Mouse (Mus musculus): ENCODE results near the gene Hpf1. TPM values are rescaled to one million over a fixed set of nuclear protein-coding genes. Genes with fewer than 3 reads are reported as not detected.

The Hpf1 gene
- polyA plus RNA-seq, 1 experiment: 214 TPM

DNA sequence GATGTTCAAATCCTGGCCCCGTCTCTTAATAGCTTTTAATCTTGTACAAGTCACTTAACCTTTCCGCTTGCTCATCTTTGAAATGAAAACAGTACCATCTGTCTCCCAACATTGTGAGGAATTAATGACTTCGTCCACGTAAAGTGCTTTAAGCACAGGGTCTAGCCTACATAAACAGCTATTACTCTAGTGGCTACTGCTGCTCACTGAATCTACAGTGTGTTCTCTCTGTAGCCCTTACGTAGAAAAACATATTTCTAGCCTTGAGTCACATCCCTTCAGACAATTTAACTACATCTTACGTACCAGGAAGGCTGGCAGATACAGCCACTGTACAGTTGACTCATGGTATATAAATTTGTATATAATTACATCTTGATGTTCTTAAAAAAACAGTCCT, 25.3 kb upstream of the Hpf1 start:
- Histone ChIP-seq H3K4me1 (ENCODE audit: control insufficient read depth, insufficient read depth, low read length) (no peaks in the 10 kb centered on the region; the same call in 1 of the 2 replicates), H3K27ac (ENCODE audit: control insufficient read depth, insufficient read depth, low read depth, low read length, poor library complexity) (no peak overlapping the region), H3K4me3 (replicated peaks; ENCODE audit: control insufficient read depth, low read depth, low read length) (no peak overlapping the region)
- TF ChIP-seq POLR2A (IDR thresholded peaks at IDR 0.05; ENCODE audit: borderline replicate concordance, control insufficient read depth, low read depth, low read length) (no peak), CTCF (IDR thresholded peaks at IDR 0.05; ENCODE audit: control insufficient read depth, insufficient read depth, low read length) (no peak)
- WGBS: 84% methylated on average over 6 of the region's 6 CpGs

DNA sequence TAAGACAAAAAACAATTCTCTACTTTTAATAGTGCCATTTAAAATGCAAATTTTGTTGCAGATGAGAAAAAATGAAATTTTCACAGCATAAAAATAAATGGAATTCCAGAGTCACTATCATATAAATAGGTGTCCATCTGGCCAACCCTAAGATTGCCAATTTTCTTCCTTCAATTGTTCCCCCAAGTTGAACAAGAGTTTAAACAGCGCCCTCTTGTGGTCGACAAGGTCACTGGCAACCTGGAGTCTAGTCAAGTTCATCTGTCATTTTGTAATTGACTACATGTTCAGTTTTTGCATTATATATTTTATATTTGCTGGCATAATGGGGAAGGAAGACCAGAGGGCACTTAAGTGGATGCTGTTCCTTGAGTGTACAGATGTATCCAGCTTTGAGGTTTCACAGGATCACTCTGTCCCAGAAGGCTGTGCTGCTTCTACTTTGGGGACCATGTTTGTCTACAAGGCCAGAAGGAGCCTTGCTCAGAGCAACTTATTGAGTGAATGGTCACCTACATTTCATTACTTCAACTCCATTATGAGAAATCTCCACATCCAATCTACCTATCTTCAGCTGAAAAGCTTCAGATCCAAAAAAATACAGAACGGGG, 24.6 kb upstream of the Hpf1 start:
- H3K4me3 ChIP-seq (replicated peaks; ENCODE audit: control insufficient read depth, low read depth, low read length): no peak overlapping the region
- TF ChIP-seq CTCF (IDR thresholded peaks at IDR 0.05; ENCODE audit: control insufficient read depth, insufficient read depth, low read length) (0 out of 2 replicates have a peak, but pooled peaks have one; percentile 21), POLR2A (IDR thresholded peaks at IDR 0.05; ENCODE audit: borderline replicate concordance, control insufficient read depth, low read depth, low read length) (no peak)
- 31% methylated on average over 3 of the region's 3 CpGs for WGBS
- no peak overlapping the region for H3K27ac ChIP-seq (ENCODE audit: control insufficient read depth, insufficient read depth, low read depth, low read length, poor library complexity)
- no peaks in the 10 kb centered on the region; the same call in 1 of the 2 replicates for H3K4me1 ChIP-seq (ENCODE audit: control insufficient read depth, insufficient read depth, low read length)

DNA sequence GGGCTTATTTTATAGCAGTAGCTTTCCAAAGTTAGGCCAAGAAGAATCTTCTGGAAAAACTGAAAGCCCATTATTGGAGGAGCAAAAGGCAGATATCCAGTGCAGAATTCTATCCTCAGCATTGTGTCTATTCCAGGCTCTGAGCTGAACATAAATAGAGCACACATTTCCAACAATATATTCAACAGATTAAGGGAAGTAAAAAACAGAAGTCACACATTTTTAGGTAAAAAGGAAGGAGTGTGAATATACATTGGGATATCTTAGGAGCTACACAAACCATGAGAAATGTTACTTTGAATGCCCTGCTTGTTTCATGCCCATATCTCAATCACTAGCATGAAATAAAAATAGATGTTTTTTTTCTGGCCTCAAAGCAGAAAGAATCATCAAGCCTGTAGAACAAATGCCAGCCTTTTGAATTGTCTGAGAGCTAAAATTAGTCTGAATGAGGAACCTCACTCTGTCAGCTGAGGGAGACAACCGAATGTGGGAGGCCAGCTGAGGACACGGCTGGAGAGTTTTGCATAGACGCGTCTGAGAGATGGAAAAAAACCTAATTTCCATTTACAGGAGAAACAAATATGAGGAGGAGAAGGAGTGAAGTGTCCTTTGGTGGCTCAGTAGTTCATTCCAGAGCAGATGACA, 22.6 kb upstream of the Hpf1 start:
- Histone ChIP-seq H3K27ac (ENCODE audit: control insufficient read depth, insufficient read depth, low read depth, low read length, poor library complexity) (no peak overlapping the region), H3K4me3 (replicated peaks; ENCODE audit: control insufficient read depth, low read depth, low read length) (no peak overlapping the region), H3K4me1 (ENCODE audit: control insufficient read depth, insufficient read depth, low read length) (peaks cover 2% of the 10 kb centered on the region; the same call in 1 of the 2 replicates)
- TF ChIP-seq CTCF (IDR thresholded peaks at IDR 0.05; ENCODE audit: control insufficient read depth, insufficient read depth, low read length): no peak
- TF ChIP-seq POLR2A (IDR thresholded peaks at IDR 0.05; ENCODE audit: borderline replicate concordance, control insufficient read depth, low read depth, low read length): no peak
- WGBS: 1% methylated on average over 4 of the region's 4 CpGs

DNA sequence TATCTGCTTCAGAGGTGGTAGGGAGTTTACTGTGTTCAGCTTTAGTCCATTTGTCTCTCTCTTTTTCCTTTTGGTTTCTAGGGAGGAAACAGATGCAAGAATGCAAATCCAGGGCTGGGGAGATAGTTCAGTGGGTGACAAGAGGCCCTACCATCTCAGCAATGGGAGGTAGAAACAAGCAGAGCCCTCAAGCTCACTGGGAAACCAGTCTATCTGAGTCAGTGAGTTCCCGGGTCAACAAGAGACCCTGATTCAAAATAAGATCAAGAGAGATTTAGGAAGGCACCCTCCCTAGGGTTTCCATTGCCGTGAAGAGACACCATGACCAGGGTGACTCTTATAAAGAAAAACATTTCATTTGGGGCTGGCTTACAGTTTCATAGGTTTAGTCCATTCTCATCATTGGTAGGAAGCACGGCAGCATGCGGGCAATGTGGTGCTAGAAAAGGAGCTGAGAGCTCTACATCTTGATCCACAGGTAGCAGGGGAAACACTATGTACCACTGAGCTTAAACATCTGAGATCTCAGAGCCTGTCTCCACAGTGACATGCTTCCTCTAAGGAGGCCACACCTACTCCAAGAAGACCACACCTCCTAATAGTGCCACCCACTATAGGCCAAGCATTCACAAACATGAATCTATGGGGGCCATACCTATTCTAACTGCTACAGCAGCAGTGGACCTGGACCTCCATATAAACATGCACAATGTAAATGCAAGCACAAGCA, 21.8 kb upstream of the Hpf1 start:
- Histone ChIP-seq H3K4me3 (replicated peaks; ENCODE audit: control insufficient read depth, low read depth, low read length) (no peak overlapping the region), H3K27ac (ENCODE audit: control insufficient read depth, insufficient read depth, low read depth, low read length, poor library complexity) (no peak overlapping the region), H3K4me1 (ENCODE audit: control insufficient read depth, insufficient read depth, low read length) (peaks cover 2% of the 10 kb centered on the region; the same call in 1 of the 2 replicates)
- 77% methylated on average over 4 of the region's 4 CpGs for WGBS
- TF ChIP-seq CTCF (IDR thresholded peaks at IDR 0.05; ENCODE audit: control insufficient read depth, insufficient read depth, low read length) (no peak), POLR2A (IDR thresholded peaks at IDR 0.05; ENCODE audit: borderline replicate concordance, control insufficient read depth, low read depth, low read length) (no peak)

DNA sequence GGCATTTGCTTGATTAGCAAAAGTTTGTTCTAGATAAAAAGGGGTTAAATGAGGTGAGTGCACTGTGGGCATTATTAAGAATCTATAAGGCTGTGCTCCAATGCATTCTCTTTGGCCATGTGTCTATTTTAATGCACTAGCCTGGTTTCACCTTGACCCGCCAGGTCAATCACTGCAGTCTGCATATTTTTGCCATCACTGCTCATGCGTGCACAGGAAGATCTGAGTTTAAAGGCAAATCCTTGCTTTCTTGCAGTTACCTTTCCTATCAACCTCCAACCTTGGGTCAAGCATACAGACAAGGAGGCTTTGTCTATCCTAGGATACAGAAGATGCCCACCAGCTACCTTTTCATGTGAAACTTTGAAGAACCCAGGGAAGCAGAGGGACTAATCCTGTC, 20.5 kb upstream of the Hpf1 start:
- Histone ChIP-seq H3K4me3 (replicated peaks; ENCODE audit: control insufficient read depth, low read depth, low read length) (no peak overlapping the region), H3K4me1 (ENCODE audit: control insufficient read depth, insufficient read depth, low read length) (peaks cover 2% of the 10 kb centered on the region; the same call in 1 of the 2 replicates), H3K27ac (ENCODE audit: control insufficient read depth, insufficient read depth, low read depth, low read length, poor library complexity) (no peak overlapping the region)
- WGBS: 79% methylated on average over 2 of the region's 2 CpGs
- TF ChIP-seq POLR2A (IDR thresholded peaks at IDR 0.05; ENCODE audit: borderline replicate concordance, control insufficient read depth, low read depth, low read length) (no peak), CTCF (IDR thresholded peaks at IDR 0.05; ENCODE audit: control insufficient read depth, insufficient read depth, low read length) (no peak)

DNA sequence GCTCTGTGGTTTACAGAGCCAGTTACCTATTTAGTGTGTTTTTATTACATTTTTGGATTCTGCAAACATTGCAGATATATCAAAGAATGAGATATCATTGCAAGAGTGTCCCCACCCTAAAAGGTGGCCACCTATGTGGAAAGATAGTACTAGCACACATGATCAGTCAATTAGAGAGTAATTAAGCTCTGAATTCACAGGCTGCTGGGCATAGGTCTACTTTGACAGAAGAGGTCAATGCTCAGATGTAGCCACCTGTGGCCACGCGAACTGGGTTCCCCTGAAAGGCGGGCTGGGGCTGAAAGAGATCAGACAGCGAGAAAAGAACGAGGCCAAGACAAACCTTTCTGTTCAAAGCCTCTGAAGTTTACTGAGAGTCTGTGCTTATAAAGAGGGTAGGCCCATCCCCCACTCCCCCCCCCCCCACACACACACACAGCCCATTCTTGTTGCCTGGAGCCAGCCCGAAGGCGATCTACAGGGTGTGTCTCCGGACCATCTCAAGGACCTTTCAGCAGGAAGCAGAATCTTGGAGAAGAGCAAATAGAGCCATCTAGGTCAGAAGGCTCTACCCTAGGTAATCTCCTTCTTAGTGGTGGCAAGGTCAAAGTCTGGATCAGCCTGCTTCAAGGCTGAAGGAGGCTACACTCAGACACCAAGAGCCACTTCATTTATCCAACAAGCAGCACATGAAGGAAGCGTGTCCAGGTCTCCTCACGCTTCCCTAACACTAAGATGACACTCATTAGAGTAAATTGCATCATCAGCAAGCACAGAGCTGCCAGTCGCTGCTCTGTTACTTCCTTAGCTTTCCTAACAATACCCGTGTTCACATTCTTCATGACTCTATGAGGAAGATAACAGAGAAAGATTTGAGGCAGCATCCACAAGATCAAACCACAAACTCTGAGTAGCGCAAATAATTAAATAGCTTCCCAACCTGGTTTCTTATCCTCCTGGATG, 19.7 kb upstream of the Hpf1 start:
- 69% methylated on average over 13 of the region's 13 CpGs for WGBS
- peaks cover 2% of the 10 kb centered on the region; the same call in 1 of the 2 replicates for H3K4me1 ChIP-seq (ENCODE audit: control insufficient read depth, insufficient read depth, low read length)
- H3K27ac ChIP-seq (ENCODE audit: control insufficient read depth, insufficient read depth, low read depth, low read length, poor library complexity): no peak overlapping the region
- no peak overlapping the region for H3K4me3 ChIP-seq (replicated peaks; ENCODE audit: control insufficient read depth, low read depth, low read length)
- TF ChIP-seq POLR2A (IDR thresholded peaks at IDR 0.05; ENCODE audit: borderline replicate concordance, control insufficient read depth, low read depth, low read length) (no peak), CTCF (IDR thresholded peaks at IDR 0.05; ENCODE audit: control insufficient read depth, insufficient read depth, low read length) (no peak)

DNA sequence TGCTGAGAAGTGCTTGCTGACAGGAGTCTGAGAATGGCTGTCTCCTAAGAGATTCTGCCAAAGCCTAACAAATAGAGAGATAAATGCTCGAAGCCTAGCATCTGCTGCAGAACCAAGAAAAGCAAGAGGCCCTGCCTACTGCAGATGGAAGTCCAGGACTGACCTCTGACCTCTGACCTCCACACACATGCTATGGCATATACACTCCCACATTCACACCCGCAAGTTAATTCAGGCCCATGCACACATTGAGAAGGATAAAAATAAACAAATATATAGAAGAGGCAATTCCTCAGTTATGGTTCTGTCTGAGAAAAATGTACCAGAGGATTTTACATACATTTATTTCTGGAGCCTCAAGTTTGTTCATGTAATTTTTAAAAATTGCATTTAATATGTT, 11.6 kb upstream of the Hpf1 start:
- WGBS: 87% methylated on average over 2 of the region's 2 CpGs
- no peak overlapping the region for H3K27ac ChIP-seq (ENCODE audit: control insufficient read depth, insufficient read depth, low read depth, low read length, poor library complexity)
- TF ChIP-seq CTCF (IDR thresholded peaks at IDR 0.05; ENCODE audit: control insufficient read depth, insufficient read depth, low read length) (no peak), POLR2A (IDR thresholded peaks at IDR 0.05; ENCODE audit: borderline replicate concordance, control insufficient read depth, low read depth, low read length) (no peak)
- H3K4me1 ChIP-seq (ENCODE audit: control insufficient read depth, insufficient read depth, low read length): no peaks in the 10 kb centered on the region
- no peak overlapping the region for H3K4me3 ChIP-seq (replicated peaks; ENCODE audit: control insufficient read depth, low read depth, low read length)

All from bone marrow, adult 2 months (tissue).